In genomic region chr7:35036266-35036731, GRCm38 (mm10) we compare ENCODE assay signal across 8 mouse cellular contexts. TPM values are rescaled to one million over a fixed set of nuclear protein-coding genes. Genes with fewer than 3 reads are reported as not detected.
DNase-seq lines count a peak whose midpoint lies in the region; ATAC-seq lines count a peak whose summit lies in the region.

No protein-coding gene starts in this region.

- H3K4me1 ChIP-seq in heart, embryonic 12.5 days (replicated peaks): peaks cover 26% of the 10 kb centered on the region
- peaks cover 21% of the 10 kb centered on the region for H3K4me1 ChIP-seq in embryonic facial prominence, embryonic 13.5 days
- H3K4me1 ChIP-seq in intestine, embryonic 16.5 days (ENCODE audit: control insufficient read depth, insufficient read depth, low read length): peaks cover 33% of the 10 kb centered on the region

- no peaks in the 10 kb centered on the region for H3K9me3 ChIP-seq in heart, embryonic 12.5 days (replicated peaks)
- no peaks in the 10 kb centered on the region for H3K9me3 ChIP-seq in embryonic facial prominence, embryonic 13.5 days
- H3K9me3 ChIP-seq in intestine, embryonic 16.5 days (ENCODE audit: control insufficient read depth, low read length): no peaks in the 10 kb centered on the region

- H3K4me2 ChIP-seq in heart, embryonic 12.5 days: no peak overlapping the region
- H3K4me2 ChIP-seq in embryonic facial prominence, embryonic 13.5 days: no peak overlapping the region
- H3K4me2 ChIP-seq in intestine, embryonic 16.5 days (ENCODE audit: low read depth, low read length): no peak overlapping the region

- no peak overlapping the region for H3K9ac ChIP-seq in heart, embryonic 12.5 days
- H3K9ac ChIP-seq in embryonic facial prominence, embryonic 13.5 days: no peak overlapping the region
- 0 out of 2 replicates have a peak overlapping the region, but pooled peaks have one; percentile 29 for H3K9ac ChIP-seq in intestine, embryonic 16.5 days (ENCODE audit: low read depth, low read length)

- H3K36me3 ChIP-seq in heart, embryonic 12.5 days: peaks cover 35% of the 10 kb centered on the region
- H3K36me3 ChIP-seq in embryonic facial prominence, embryonic 13.5 days: peaks cover 58% of the 10 kb centered on the region
- H3K36me3 ChIP-seq in intestine, embryonic 16.5 days (ENCODE audit: control insufficient read depth, insufficient read depth, low read length): no peaks in the 10 kb centered on the region

- WGBS in heart, embryonic 12.5 days: 66% methylated on average over 5 of the region's 5 CpGs
- WGBS in embryonic facial prominence, embryonic 13.5 days: 67% methylated on average over 5 of the region's 5 CpGs
- WGBS in intestine, embryonic 16.5 days: 55% methylated on average over 5 of the region's 5 CpGs

- no peak for ATAC-seq in heart, embryonic 12.5 days (ENCODE audit: insufficient number of reproducible peaks, low FRiP score)
- no peak for ATAC-seq in embryonic facial prominence, embryonic 13.5 days (ENCODE audit: insufficient number of reproducible peaks, insufficient read depth, low FRiP score, low TSS enrichment, low read depth)
- ATAC-seq in intestine, embryonic 16.5 days: peak; percentile 37
- ATAC-seq in megakaryocyte-erythroid progenitor cell, adult 5-6 weeks (replicated peaks; ENCODE audit: low FRiP score, low TSS enrichment, poor library complexity, severe bottlenecking): 0 out of 2 replicates have a peak, but pooled peaks have one; percentile 3
- no peak for ATAC-seq in monocyte, adult 5-6 weeks (replicated peaks; ENCODE audit: insufficient number of reproducible peaks, low FRiP score, low TSS enrichment, poor library complexity, severe bottlenecking)

- no peaks in the 10 kb centered on the region for H3K27me3 ChIP-seq in heart, embryonic 12.5 days (replicated peaks)
- H3K27me3 ChIP-seq in embryonic facial prominence, embryonic 13.5 days: no peaks in the 10 kb centered on the region
- H3K27me3 ChIP-seq in intestine, embryonic 16.5 days (replicated peaks; ENCODE audit: control insufficient read depth, insufficient read depth, low read length): no peaks in the 10 kb centered on the region

- no peak overlapping the region for H3K4me3 ChIP-seq in heart, embryonic 12.5 days
- no peak overlapping the region for H3K4me3 ChIP-seq in embryonic facial prominence, embryonic 13.5 days
- H3K4me3 ChIP-seq in intestine, embryonic 16.5 days (ENCODE audit: low read length): no peak overlapping the region

- no peak overlapping the region for H3K27ac ChIP-seq in heart, embryonic 12.5 days (ENCODE audit: poor library complexity, severe bottlenecking)
- H3K27ac ChIP-seq in embryonic facial prominence, embryonic 13.5 days: peak overlapping the region; percentile 48
- peak overlapping the region; percentile 16 for H3K27ac ChIP-seq in intestine, embryonic 16.5 days (ENCODE audit: low read length)

- DNase-seq in heart, adult 11 months: peak; percentile 97
- peak; percentile 80 for DNase-seq in 3T3-L1 (ENCODE audit: low read depth, low spot score)
- DNase-seq in cerebellum, adult 11-12 months: no peak

RNA-seq across cellular contexts. Expression of gene Cebpg, which starts 20.1 kb away (rescaled TPM):
- polyA plus RNA-seq in heart, embryonic 12.5 days (2016; fragmentation: Nextera tagmentation; extraction: Ambion mirVana): 23.6 and 26.3 TPM in 2 replicates
- polyA plus RNA-seq in embryonic facial prominence, embryonic 13.5 days (2015; fragmentation: Nextera tagmentation; extraction: Ambion mirVana): 52.5 and 54.8 TPM in 2 replicates
- 43.4 and 46.4 TPM in 2 replicates for polyA plus RNA-seq in intestine, embryonic 16.5 days (2015; fragmentation: Nextera tagmentation; extraction: Ambion mirVana)
- total RNA-seq in megakaryocyte-erythroid progenitor cell, adult 5-6 weeks (2014; fragmentation: Nextera tagmentation): 20.7 and 21.9 TPM in 2 replicates
- 30.2 and 54.0 TPM in 2 replicates for total RNA-seq in megakaryocyte-erythroid progenitor cell, adult 5-6 weeks (2017)
- total RNA-seq in monocyte, adult 5-6 weeks (2017): 50.2 to 83.4 TPM (median 69.0 TPM) in 3 replicates

Comparison
In these comparisons a context has a peak if more than half of its experiments do, and no peak if none do; other contexts are left out.
1. ATAC-seq: peak in intestine, embryonic 16.5 days (single experiment) and megakaryocyte-erythroid progenitor cell, adult 5-6 weeks (single experiment); none in heart, embryonic 12.5 days (single experiment), embryonic facial prominence, embryonic 13.5 days (single experiment) and monocyte, adult 5-6 weeks (single experiment).